Mouse (Mus musculus) heart, embryonic 13.5 days (tissue): Measurements from ENCODE around the gene Vmn1r4. TPM values are rescaled to one million over a fixed set of nuclear protein-coding genes. Genes with fewer than 3 reads are reported as not detected.

Source experiments
- polyA plus RNA-seq: library from polyadenylated mRNA; unstranded; fragments of >200 nt; fragmentation: Nextera tagmentation; extraction: Ambion mirVana; gene quantifications from 2 replicates; pipeline ENCODE4 v1.2.1, GENCODE M21; 2015

The Vmn1r4 gene
- polyA plus RNA-seq, 1 experiment from 2014 or later, result 0.09 TPM

Other genes with a start within 250 kb of the Vmn1r4 start
- 70.2 and 74.5 TPM in 2 replicates for gene Lsm5, start 219.3 kb upstream of the Vmn1r4 start, polyA plus RNA-seq
- 5.8 TPM in 2 replicates for gene Avl9, start 209.1 kb upstream of the Vmn1r4 start, polyA plus RNA-seq
- gene Kbtbd2, start 126.2 kb upstream of the Vmn1r4 start, polyA plus RNA-seq, result 28.5 and 29.5 TPM in 2 replicates
- gene Fkbp9, start 92.0 kb upstream of the Vmn1r4 start, polyA plus RNA-seq, result 131 and 139 TPM in 2 replicates
- gene Nt5c3, start 83 bp upstream of the Vmn1r4 start, polyA plus RNA-seq, result 65.9 and 68.6 TPM in 2 replicates
- gene Vmn1r5, start 46.3 kb downstream of the Vmn1r4 start, polyA plus RNA-seq, result not detected in 2 replicates
- gene Vmn1r6, start 73.2 kb downstream of the Vmn1r4 start, polyA plus RNA-seq, result not detected in 2 replicates
- gene Vmn1r7, start 101.3 kb downstream of the Vmn1r4 start, polyA plus RNA-seq, result not detected in 2 replicates
- not detected in 2 replicates for gene Vmn1r8, start 108.3 kb downstream of the Vmn1r4 start, polyA plus RNA-seq
- not detected in 2 replicates for gene Vmn1r9, start 142.8 kb downstream of the Vmn1r4 start, polyA plus RNA-seq
- not detected in 2 replicates for gene Vmn1r10, start 185.4 kb downstream of the Vmn1r4 start, polyA plus RNA-seq
- not detected in 2 replicates for gene Vmn1r11, start 209.4 kb downstream of the Vmn1r4 start, polyA plus RNA-seq
- not detected in 2 replicates for gene Vmn1r12, start 232.9 kb downstream of the Vmn1r4 start, polyA plus RNA-seq